Mouse (Mus musculus) B cell, adult 2 months (primary cell): ENCODE results near the gene Phf13.

ENCODE experiments used
- DNase-seq, 2 experiments: peaks; one replicate each; pipeline ENCODE4 v3.0.0; 2022

Gene Phf13

GRCm38 (mm10) chr4:151996173-151996950 is at the start of gene Phf13:
Gene Phf13, minus strand, starts transcription at chr4:151996258.
- peak; percentile 99 for DNase-seq

GRCm38 (mm10) chr4:152044609-152045008 is 48.6 kb upstream of the Phf13 start:
- DNase-seq: no peak

DNA sequence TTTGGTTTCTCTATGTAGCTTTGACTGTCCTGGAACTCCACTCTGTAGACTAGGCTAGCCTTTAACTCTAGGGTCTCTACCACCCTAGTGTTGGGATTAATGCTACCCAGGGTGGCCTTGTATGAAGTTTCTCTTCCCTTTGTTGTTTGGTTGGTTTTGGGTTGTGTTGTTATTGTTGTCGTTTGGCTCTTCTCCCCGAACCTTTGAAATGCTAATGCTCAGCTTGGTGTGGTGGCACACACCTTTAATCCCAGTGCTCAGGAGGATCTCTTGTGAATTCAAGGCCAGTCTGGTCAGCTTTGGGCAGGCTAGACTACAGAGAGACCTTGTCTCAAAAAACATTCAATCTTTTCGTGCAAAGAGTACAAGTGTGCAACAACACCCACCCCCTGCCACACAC is 47.1 kb upstream of the Phf13 start:
- no peak for DNase-seq

GRCm38 (mm10) chr4:152041924-152042641 is 46.0 kb upstream of the Phf13 start:
- DNase-seq: peak; percentile 35 to 37

DNA sequence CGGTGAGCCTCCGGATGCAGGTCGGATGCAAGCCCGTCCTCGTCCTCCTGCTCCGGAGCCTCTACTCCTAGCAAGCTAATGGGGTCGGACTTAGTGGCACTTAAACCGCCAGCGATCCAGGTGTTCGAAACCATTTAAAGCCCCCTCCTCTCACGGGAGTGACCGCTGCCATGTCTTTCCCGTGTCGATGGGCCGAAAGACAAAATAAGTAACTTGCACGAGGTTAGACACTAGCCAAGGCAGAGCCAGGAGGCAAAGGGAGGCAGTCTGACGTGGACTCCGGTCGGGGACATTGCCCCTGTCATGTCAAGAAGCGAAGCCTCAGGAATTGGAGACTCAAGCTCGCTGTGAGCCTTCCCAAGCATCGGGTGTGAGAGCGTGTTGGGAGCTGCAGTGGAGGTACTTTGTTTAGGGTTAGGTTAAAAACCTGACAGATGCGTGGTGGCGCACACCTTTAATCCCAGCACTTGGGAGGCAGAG is 43.8 kb upstream of the Phf13 start:
- no peak for DNase-seq

DNA sequence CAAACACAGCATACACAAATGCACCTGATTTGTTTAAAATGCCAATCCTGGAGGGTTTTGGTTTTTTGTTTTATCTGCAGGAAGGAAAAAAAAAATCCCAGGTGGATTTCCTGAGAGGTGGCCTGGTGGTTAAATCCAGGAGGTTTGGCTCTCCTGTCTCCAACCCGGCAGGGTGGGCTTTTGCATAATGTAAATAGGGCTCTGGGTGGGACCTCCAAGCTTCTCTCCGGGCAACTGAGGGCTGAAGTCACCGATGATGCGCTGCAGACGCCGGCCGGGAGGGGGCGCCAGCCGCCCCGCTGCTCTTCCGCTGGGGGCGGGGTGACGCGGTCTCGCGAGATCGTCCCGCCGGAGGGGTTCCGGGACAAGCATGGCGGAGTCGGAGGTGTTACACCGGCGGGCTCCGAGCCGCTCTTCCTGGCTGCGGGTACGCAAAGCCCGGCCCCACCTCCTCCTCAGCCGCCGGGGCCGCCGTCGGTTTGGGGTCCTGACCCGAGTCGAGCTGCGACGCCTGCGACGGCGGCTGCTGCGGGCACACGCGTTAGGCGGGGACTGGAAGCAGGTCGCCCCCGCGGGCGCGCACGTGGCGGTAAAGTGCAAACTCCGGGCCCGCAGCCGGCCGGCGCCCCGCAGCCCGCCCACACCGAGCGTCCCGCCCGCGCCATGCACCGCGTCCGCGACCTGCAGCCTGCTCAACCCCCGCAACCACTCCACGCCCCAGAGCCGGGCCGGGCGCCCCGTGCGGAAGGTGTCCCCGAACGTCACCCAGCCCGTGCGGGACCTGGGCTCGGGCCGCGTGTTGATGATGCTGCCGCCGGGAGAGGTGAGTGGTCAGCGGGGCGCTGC is 43.1 kb upstream of the Phf13 start, which contains the start of gene Nol9:
TSS of gene Nol9 (plus strand) at position 337 of the 846 bp plus-strand sequence.
- peak; percentile 98 to 99 for DNase-seq

DNA sequence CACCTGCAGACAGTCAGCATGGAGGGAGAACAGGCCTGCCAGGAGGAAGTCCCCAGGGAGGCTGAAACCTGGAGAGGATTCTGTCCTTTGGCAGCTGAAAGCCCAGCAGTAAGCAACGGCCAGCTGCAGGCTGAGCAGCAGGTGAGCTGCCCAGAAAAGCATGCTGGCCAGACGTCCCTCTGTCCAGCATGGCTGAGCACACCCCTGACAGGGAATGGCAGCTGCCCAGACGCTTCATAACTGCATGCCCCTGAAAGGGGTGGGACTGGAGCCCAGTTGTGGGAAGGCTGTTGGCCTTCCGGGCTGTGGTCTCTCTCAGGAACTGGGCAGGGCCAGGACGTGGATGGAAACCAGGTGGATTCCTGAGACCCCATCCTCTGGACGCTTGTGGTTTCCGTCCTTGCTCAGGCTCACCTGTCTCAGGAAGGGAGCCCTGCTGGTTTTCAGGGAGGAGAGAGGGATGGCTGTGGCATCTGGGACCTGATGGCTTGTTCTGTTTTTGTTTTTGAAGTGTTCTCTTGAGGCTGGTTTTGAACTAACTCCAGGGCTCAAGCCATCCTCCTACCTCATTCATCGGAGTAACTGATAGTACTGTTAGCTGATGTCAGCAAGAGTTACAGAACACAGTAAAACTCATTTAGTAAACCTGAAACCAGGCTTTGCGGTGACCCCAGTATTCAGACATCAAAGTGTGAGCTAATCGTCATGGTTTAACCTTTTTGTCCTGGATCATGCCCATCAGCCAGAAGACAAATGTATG is 42.3 kb upstream of the Phf13 start, which contains the start of gene Tas1r1:
TSS of gene Tas1r1 (minus strand) at position 344 of the 760 bp plus-strand sequence.
- DNase-seq: no peak

GRCm38 (mm10) chr4:152036464-152036863 is 40.4 kb upstream of the Phf13 start:
- DNase-seq: peak in 1 of 2 experiments; percentile 15

DNA sequence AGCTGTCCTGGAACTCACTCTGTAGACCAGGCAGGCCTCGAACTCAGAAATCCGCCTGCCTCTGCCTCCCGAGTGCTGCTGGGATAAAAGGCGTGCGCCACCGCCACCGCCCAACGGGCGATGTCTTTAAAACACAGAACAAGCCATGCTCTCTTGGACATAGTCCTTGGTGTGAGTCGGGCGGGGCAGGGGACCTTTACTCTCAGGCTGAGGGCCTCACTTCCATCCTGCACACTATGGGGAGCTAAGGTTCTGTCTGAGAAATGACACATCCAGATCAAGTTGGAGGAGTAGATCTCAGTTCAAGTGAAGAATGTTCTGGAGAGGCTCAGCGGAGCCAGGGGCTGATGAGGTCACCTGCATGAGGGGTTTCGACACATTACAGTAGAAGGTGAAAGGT is 36.9 kb upstream of the Phf13 start:
- no peak for DNase-seq

DNA sequence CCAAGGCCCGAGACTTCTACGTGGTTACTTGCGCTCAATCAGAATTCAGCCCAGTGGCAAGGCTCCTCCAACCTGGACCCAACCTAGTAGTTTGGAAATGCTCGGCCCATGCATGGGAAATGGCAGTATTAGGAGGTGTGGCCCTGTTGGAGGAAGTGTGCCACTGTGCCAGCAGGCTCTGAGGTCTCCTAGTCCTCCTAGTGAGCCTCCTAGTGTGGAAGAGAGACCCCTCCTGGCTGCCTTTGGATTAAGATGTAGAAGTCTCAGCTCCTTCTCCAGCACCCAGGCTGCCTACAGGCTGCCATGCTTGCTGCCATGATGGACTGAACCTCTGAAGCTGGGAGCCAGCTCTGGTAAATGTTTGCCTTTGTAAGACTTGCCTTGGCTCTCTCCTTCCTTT is 33.9 kb upstream of the Phf13 start:
- DNase-seq: no peak

- peak; percentile 55 to 60 for DNase-seq
Observed at GRCm38 (mm10) chr4:152029087-152029486, 33.0 kb upstream of the Phf13 start.

- no peak for DNase-seq
Observed at GRCm38 (mm10) chr4:152028456-152028855, 32.4 kb upstream of the Phf13 start.

DNA sequence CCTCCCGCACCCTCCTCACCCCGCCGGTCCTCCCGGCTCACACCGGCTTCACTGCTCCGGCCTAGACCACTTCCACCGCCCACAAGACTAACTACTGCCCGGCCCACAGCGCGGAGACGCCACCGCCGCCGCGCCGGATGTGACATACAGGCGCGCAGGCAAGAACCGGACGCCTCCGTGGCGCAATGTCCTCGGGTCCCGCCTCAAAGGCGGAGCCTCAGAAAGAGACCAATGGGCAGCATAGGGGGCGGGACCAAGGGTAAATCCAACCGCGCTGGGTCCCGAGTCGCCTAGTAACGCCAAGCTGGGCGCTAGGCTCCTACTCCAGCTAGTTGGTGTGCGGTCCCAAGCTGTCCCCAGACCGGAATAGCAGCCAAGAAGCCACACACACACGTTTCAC is 31.5 kb upstream of the Phf13 start, which contains the start of gene Zbtb48:
TSS of gene Zbtb48 (minus strand) at position 148 of the 400 bp plus-strand sequence.
- peak; percentile 94 to 95 for DNase-seq

GRCm38 (mm10) chr4:152026751-152027508 is 30.9 kb upstream of the Phf13 start:
- no peak for DNase-seq

GRCm38 (mm10) chr4:152024525-152024924 is 28.5 kb upstream of the Phf13 start:
- no peak for DNase-seq

GRCm38 (mm10) chr4:152022506-152022905 is 26.4 kb upstream of the Phf13 start:
- DNase-seq: no peak

DNA sequence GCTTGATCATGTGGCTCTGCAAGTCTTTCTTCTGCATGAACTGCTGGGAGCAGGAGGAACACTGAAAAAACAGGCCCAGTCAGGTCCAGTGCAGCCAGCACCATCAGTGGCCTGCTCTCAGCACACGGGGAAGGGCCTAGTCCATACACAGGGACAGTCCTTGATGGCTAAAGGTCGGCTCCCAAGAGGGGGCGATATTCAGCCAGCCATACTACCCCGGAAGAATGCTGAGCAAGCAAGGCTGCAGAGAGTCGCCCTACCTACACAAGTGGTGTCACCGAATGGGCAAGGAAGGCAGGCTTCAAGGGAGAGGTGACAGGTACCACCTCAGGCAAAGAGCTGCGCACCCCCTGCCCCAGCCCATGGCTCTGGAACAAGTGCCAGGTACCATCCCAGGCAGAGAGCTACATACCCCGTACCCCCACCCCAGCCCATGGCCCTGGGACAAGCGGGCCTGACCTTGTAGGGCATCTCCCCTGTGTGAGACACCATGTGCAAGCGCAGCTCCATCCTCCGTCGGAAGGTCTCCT is 25.6 kb upstream of the Phf13 start:
- no peak for DNase-seq

DNA sequence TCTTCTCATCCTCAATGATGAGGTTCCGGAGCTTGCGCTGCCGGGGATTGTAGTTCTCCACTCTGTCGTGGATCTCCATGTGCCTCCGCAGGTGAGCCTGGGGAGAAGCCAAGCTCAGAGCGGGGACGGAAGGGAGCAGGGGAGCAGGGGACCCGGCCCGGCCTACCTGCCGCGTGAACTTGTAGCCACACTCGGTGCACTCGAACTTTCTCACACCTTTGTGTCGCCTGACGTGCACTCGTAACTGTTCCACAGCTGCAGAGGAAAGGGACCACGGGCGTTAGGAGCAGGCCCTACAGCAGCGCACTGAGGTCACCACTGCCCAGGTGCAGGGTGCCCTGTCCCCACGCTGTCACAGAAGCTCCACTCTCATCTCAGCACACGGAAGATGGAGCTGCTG is 24.0 kb upstream of the Phf13 start:
- DNase-seq: no peak

GRCm38 (mm10) chr4:152019073-152019472 is 23.0 kb upstream of the Phf13 start:
- no peak for DNase-seq

DNA sequence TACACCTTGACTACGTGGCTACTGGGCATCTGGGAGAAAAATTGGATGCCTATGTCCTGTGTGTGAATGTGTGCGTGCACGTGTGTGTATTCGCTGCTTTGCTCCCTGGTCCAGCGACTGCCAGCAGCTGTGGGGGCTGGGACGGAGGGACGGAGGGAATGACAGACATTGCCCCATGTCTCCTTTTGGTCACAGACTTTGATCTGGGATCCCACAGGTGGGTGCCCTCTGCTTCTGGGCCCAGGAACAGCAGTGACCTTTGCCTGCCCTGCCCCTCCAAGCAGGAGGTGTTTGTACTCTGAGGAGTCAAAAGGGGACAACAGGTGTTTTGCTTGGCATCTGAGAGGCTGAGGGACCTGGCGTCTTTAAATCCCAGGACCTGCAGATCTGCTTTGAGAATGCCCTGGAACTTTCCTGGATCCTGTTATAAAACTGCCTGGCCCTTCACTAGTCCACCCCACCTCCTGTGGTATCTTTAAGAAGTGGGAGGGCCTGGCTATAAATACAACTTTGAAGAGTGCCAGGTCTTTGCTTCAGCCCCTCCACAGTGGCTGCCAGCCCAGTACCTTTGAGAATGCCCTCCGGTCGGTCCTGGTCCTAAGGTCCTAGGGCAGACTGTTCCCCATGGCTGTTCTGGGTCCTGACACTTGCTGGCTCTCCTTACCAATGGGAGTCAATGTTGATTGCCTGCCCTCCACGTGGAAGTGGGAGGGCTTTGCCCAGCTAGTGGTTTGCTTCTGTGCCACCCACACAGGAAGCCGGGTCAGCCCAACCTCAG is 17.2 kb upstream of the Phf13 start:
- no peak for DNase-seq
